Mouse (Mus musculus) layer of hippocampus, adult 18-20 months (tissue): Measurements from ENCODE around the gene Disp2. TPM values are rescaled to one million over a fixed set of nuclear protein-coding genes. Genes with fewer than 3 reads are reported as not detected.
A peak's percentile ranks its signal among the peaks of the same experiment; 100 is the strongest.

Source experiments
- DNase-seq, 2 experiments: peaks; one replicate each; pipeline ENCODE4 v3.0.0; 2022; ENCODE audit warnings: low spot score in 2 of 2
- total RNA-seq, 2 experiments: library from RNA; stranded (reverse); gene quantifications; 2 replicates each; pipeline ENCODE4 v1.2.3; 2021

Gene Disp2
- total RNA-seq, 2 experiments from 2014 or later = 261 to 266 TPM

- no peak for DNase-seq
Observed at GRCm38 (mm10) chr2:118783663-118784062, 4.1 kb downstream of the Disp2 start.

GRCm38 (mm10) chr2:118786525-118786924 lies 7.0 kb downstream of the Disp2 start:
- no peak for DNase-seq

- peak; percentile 50 to 69 for DNase-seq
Observed at GRCm38 (mm10) chr2:118789501-118789900, 10.0 kb downstream of the Disp2 start.

GRCm38 (mm10) chr2:118790221-118790550 lies 10.7 kb downstream of the Disp2 start:
- DNase-seq = no peak

GRCm38 (mm10) chr2:118790551-118791525 lies 11.3 kb downstream of the Disp2 start:
- peak; percentile 37 to 68 for DNase-seq

GRCm38 (mm10) chr2:118791591-118792258 lies 12.2 kb downstream of the Disp2 start:
- DNase-seq = no peak

- DNase-seq = no peak
Observed at GRCm38 (mm10) chr2:118792259-118792613, 12.7 kb downstream of the Disp2 start.

- DNase-seq = no peak
Observed at GRCm38 (mm10) chr2:118793636-118794035, 14.1 kb downstream of the Disp2 start.

GRCm38 (mm10) chr2:118802542-118803118 lies 23.1 kb downstream of the Disp2 start:
- DNase-seq = no peak

GRCm38 (mm10) chr2:118804474-118804873 lies 25.0 kb downstream of the Disp2 start:
- DNase-seq = no peak

- no peak for DNase-seq
Observed at GRCm38 (mm10) chr2:118805137-118805536, 25.6 kb downstream of the Disp2 start.

GRCm38 (mm10) chr2:118805756-118806155 lies 26.2 kb downstream of the Disp2 start:
- DNase-seq = no peak

- no peak for DNase-seq
Observed at GRCm38 (mm10) chr2:118806860-118807259, 27.3 kb downstream of the Disp2 start.

- DNase-seq = no peak
Observed at GRCm38 (mm10) chr2:118810861-118811260, 31.3 kb downstream of the Disp2 start.

- DNase-seq = no peak
Observed at GRCm38 (mm10) chr2:118812724-118813123, 33.2 kb downstream of the Disp2 start.

- peak; percentile 81 to 89 for DNase-seq
Observed at GRCm38 (mm10) chr2:118813981-118814836, 34.7 kb downstream of the Disp2 start, which contains the start of gene Knstrn. TSS of gene Knstrn (plus strand) at chr2:118814003.

- DNase-seq = no peak
Observed at GRCm38 (mm10) chr2:118822800-118823199, 43.3 kb downstream of the Disp2 start.

- no peak for DNase-seq
Observed at GRCm38 (mm10) chr2:118824396-118824795, 44.9 kb downstream of the Disp2 start.

- DNase-seq = no peak
Observed at GRCm38 (mm10) chr2:118829096-118829495, 49.6 kb downstream of the Disp2 start.

GRCm38 (mm10) chr2:118834061-118834460 lies 54.5 kb downstream of the Disp2 start:
- DNase-seq = no peak

GRCm38 (mm10) chr2:118835115-118835514 lies 55.6 kb downstream of the Disp2 start:
- DNase-seq = no peak
